12 mouse cellular contexts compared by ENCODE assay signal in genomic region chr11:86468345-86468744, GRCm38 (mm10). TPM values are rescaled to one million over a fixed set of nuclear protein-coding genes. Genes with fewer than 3 reads are reported as not detected.
A peak's percentile ranks its signal among the peaks of the same experiment; 100 is the strongest.
DNase-seq lines count a peak whose midpoint lies in the region; ATAC-seq and TF ChIP-seq lines count a peak whose summit lies in the region.
"Had no signal": no experiment of that assay in that cellular context is flagged by ENCODE, and none has a peak within 500 bp of the region (broad histone marks: within the 10 kb centered on the region; RNA-seq: fewer than 3 reads in every experiment).

No protein-coding gene starts in this region.

- intact Hi-C loops in heart, adult 2 months (cut with DNase I) = no loop called here

- no peaks in the 10 kb centered on the region for H3K36me3 ChIP-seq in forebrain, postnatal 0 days (ENCODE audit: insufficient read depth)
- no peaks in the 10 kb centered on the region for H3K36me3 ChIP-seq in forebrain, embryonic 16.5 days (ENCODE audit: control insufficient read depth, insufficient read depth)
- H3K36me3 ChIP-seq in lung, postnatal 0 days (ENCODE audit: insufficient read depth, low read length) = no peaks in the 10 kb centered on the region
- no peaks in the 10 kb centered on the region for H3K36me3 ChIP-seq in intestine, embryonic 15.5 days
- H3K36me3 ChIP-seq in heart, adult 2 months (ENCODE audit: control insufficient read depth, insufficient read depth, low read length) = no peaks in the 10 kb centered on the region
- H3K36me3 ChIP-seq: limb, embryonic 13.5 days; midbrain, embryonic 10.5 days had no signal

- H3K27me3 ChIP-seq in forebrain, postnatal 0 days (ENCODE audit: insufficient read depth, low read length) = no peaks in the 10 kb centered on the region
- no peaks in the 10 kb centered on the region for H3K27me3 ChIP-seq in forebrain, embryonic 16.5 days (replicated peaks; ENCODE audit: control insufficient read depth, insufficient read depth, low read length)
- H3K27me3 ChIP-seq in lung, postnatal 0 days (replicated peaks; ENCODE audit: insufficient read depth, low read length) = no peaks in the 10 kb centered on the region
- H3K27me3 ChIP-seq in intestine, embryonic 15.5 days (replicated peaks) = no peaks in the 10 kb centered on the region
- no peaks in the 10 kb centered on the region for H3K27me3 ChIP-seq in heart, adult 2 months (ENCODE audit: control insufficient read depth, insufficient read depth, low read length)
- H3K27me3 ChIP-seq: limb, embryonic 13.5 days had no signal

- 63% methylated on average over 8 of the region's 8 CpGs for WGBS in forebrain, postnatal 0 days
- 59% methylated on average over 8 of the region's 8 CpGs for WGBS in forebrain, embryonic 16.5 days
- 64% methylated on average over 8 of the region's 8 CpGs for WGBS in lung, postnatal 0 days
- 79% methylated on average over 8 of the region's 8 CpGs for WGBS in intestine, embryonic 15.5 days
- 70% methylated on average over 8 of the region's 8 CpGs for WGBS in heart, adult 2 months

- TF ChIP-seq EP300 in lung, postnatal 0 days (IDR thresholded peaks at IDR 0.05) = no peak
- TF ChIP-seq EP300 in heart, adult 2 months (IDR thresholded peaks at IDR 0.05; ENCODE audit: insufficient read depth, low read depth, low read length) = no peak

- H3K4me1 ChIP-seq in forebrain, postnatal 0 days (ENCODE audit: insufficient read depth) = 0 out of 2 replicates have a peak, but pooled peaks cover 8% of the 10 kb centered on the region
- peaks cover 8% of the 10 kb centered on the region for H3K4me1 ChIP-seq in forebrain, embryonic 16.5 days (replicated peaks; ENCODE audit: control insufficient read depth, insufficient read depth, low read length)
- no peaks in the 10 kb centered on the region for H3K4me1 ChIP-seq in lung, postnatal 0 days (ENCODE audit: insufficient read depth, low read depth, low read length)
- 0 out of 2 replicates have a peak, but pooled peaks cover 2% of the 10 kb centered on the region for H3K4me1 ChIP-seq in intestine, embryonic 15.5 days (replicated peaks)
- peaks cover 1% of the 10 kb centered on the region; the same call in 1 of the 2 replicates for H3K4me1 ChIP-seq in heart, adult 2 months (ENCODE audit: control insufficient read depth, insufficient read depth, low read length)

- no peak overlapping the region for H3K4me2 ChIP-seq in forebrain, postnatal 0 days (ENCODE audit: low read depth)
- H3K4me2 ChIP-seq in forebrain, embryonic 16.5 days (ENCODE audit: low read length) = no peak overlapping the region
- no peak overlapping the region for H3K4me2 ChIP-seq in lung, postnatal 0 days (replicated peaks; ENCODE audit: low read depth, low read length)
- no peak overlapping the region for H3K4me2 ChIP-seq in intestine, embryonic 15.5 days (replicated peaks)
- H3K4me2 ChIP-seq: limb, embryonic 13.5 days had no signal

- no peak for TF ChIP-seq POLR2A in heart, adult 2 months (IDR thresholded peaks at IDR 0.05; ENCODE audit: insufficient read depth, low read depth, low read length)

- no peak for ATAC-seq in forebrain, postnatal 0 days
- no peak for ATAC-seq in forebrain, embryonic 16.5 days
- no peak for ATAC-seq in lung, postnatal 0 days
- ATAC-seq in intestine, embryonic 15.5 days = no peak

- peak; percentile 31 for DNase-seq in forebrain, postnatal 0 days
- DNase-seq in lung, postnatal 0 days (ENCODE audit: low spot score) = peak; percentile 25
- no peak for DNase-seq in lung, postnatal 25 days (ENCODE audit: low spot score)
- DNase-seq in cerebellum, adult 8-10 months = peak; percentile 60
- DNase-seq in retina, postnatal 7 days (ENCODE audit: low read depth, low spot score) = peak; percentile 32
- DNase-seq in heart, adult 2 months = no peak
- DNase-seq: spleen, adult 18-20 months; thymus, postnatal 4 days had no signal

- H3K9me3 ChIP-seq in forebrain, postnatal 0 days (ENCODE audit: low read length) = no peaks in the 10 kb centered on the region
- H3K9me3 ChIP-seq in forebrain, embryonic 16.5 days (ENCODE audit: control insufficient read depth, low read length) = no peaks in the 10 kb centered on the region
- no peaks in the 10 kb centered on the region for H3K9me3 ChIP-seq in lung, postnatal 0 days (ENCODE audit: low read length)
- no peaks in the 10 kb centered on the region for H3K9me3 ChIP-seq in intestine, embryonic 15.5 days
- H3K9me3 ChIP-seq: limb, embryonic 13.5 days; midbrain, embryonic 10.5 days had no signal

- no peak for TF ChIP-seq CTCF in forebrain, postnatal 0 days (IDR thresholded peaks at IDR 0.05; ENCODE audit: low read depth)
- TF ChIP-seq CTCF in lung, postnatal 0 days (IDR thresholded peaks at IDR 0.05) = no peak
- no peak for TF ChIP-seq CTCF in heart, adult 2 months (IDR thresholded peaks at IDR 0.05)

- no peak overlapping the region for H3K9ac ChIP-seq in forebrain, postnatal 0 days
- no peak overlapping the region for H3K9ac ChIP-seq in forebrain, embryonic 16.5 days (replicated peaks; ENCODE audit: low read depth, low read length)
- no peak overlapping the region for H3K9ac ChIP-seq in lung, postnatal 0 days (replicated peaks; ENCODE audit: low read depth)
- no peak overlapping the region for H3K9ac ChIP-seq in intestine, embryonic 15.5 days
- H3K9ac ChIP-seq in heart, adult 2 months (ENCODE audit: low read depth, low read length) = no peak overlapping the region
- H3K9ac ChIP-seq: limb, embryonic 13.5 days had no signal

- H3K27ac ChIP-seq in forebrain, postnatal 0 days (ENCODE audit: low read depth, low read length) = no peak overlapping the region
- no peak overlapping the region for H3K27ac ChIP-seq in forebrain, embryonic 16.5 days (ENCODE audit: low read length)
- H3K27ac ChIP-seq in lung, postnatal 0 days (ENCODE audit: low read length) = no peak overlapping the region
- no peak overlapping the region for H3K27ac ChIP-seq in intestine, embryonic 15.5 days
- no peak overlapping the region for H3K27ac ChIP-seq in heart, adult 2 months
- H3K27ac ChIP-seq: limb, embryonic 13.5 days; midbrain, embryonic 10.5 days had no signal

- H3K79me2 ChIP-seq in heart, adult 2 months (replicated peaks; ENCODE audit: control insufficient read depth, insufficient read depth, low read length) = no peaks in the 10 kb centered on the region

- H3K4me3 ChIP-seq in forebrain, postnatal 0 days (ENCODE audit: low read depth, low read length) = no peak overlapping the region
- H3K4me3 ChIP-seq in forebrain, embryonic 16.5 days (replicated peaks; ENCODE audit: low read length) = no peak overlapping the region
- H3K4me3 ChIP-seq in lung, postnatal 0 days (ENCODE audit: low read depth, low read length) = no peak overlapping the region
- no peak overlapping the region for H3K4me3 ChIP-seq in intestine, embryonic 15.5 days (replicated peaks)
- H3K4me3 ChIP-seq in heart, adult 2 months = no peak overlapping the region
- H3K4me3 ChIP-seq: limb, embryonic 13.5 days; midbrain, embryonic 10.5 days had no signal

RNA-seq across cellular contexts. Expression of gene Rnft1, which starts 16.1 kb away (rescaled TPM):
- 10.2 and 10.7 TPM in 2 replicates for total RNA-seq in forebrain, postnatal 0 days (2014; rRNA removed)
- polyA plus RNA-seq in forebrain, postnatal 0 days (2015; fragmentation: Nextera tagmentation; extraction: Ambion mirVana) = 11.4 and 15.0 TPM in 2 replicates
- 21.6 and 23.4 TPM in 2 replicates for polyA plus RNA-seq in forebrain, embryonic 16.5 days (2015; fragmentation: Nextera tagmentation; extraction: Ambion mirVana)
- 40.0 and 44.6 TPM in 2 replicates for polyA plus RNA-seq in lung, postnatal 0 days (2015; fragmentation: Nextera tagmentation; extraction: Ambion mirVana)
- 56.3 and 61.3 TPM in 2 replicates for polyA plus RNA-seq in intestine, embryonic 15.5 days (2015; fragmentation: Nextera tagmentation; extraction: Ambion mirVana)
- 10 to 100 TPM; 26.2 to 35.0 TPM for total RNA-seq in heart, adult 2 months (2021)
- polyA plus RNA-seq in heart, adult 2 months (2012; rRNA removed) = 6.8 and 14.3 TPM in 2 replicates

Comparison
In these comparisons a context has a peak if more than half of its experiments do, and no peak if none do; other contexts are left out.
1. DNase-seq: peak in forebrain, postnatal 0 days (single experiment), lung, postnatal 0 days (single experiment), cerebellum, adult 8-10 months (single experiment) and retina, postnatal 7 days (single experiment); none in lung, postnatal 25 days (single experiment) and heart, adult 2 months (0 of 2).